Mouse (Mus musculus) kidney, embryonic 14.5 days (tissue): ENCODE data around the gene Ddx39. TPM values are rescaled to one million over a fixed set of nuclear protein-coding genes. Genes with fewer than 3 reads are reported as not detected.

ENCODE experiments used
- microRNA-seq: library from miRNA; unstranded; fragments of <30 nt; microRNA quantifications from one replicate; pipeline ENCODE4, GENCODE M21; 2016
- polyA plus RNA-seq: library from polyadenylated mRNA; unstranded; fragments of >200 nt; fragmentation: Nextera tagmentation; extraction: Ambion mirVana; gene quantifications from 2 replicates; pipeline ENCODE4 v1.2.1, GENCODE M21; 2014

The Ddx39 gene
- polyA plus RNA-seq, 1 experiment from 2014 or later: 194 TPM

Small RNAs within 50 kb of the gene (microRNA-seq; reads per million reads assigned to microRNA genes)
- not detected for gene Mir1668

Other genes with a start within 250 kb of the Ddx39 start
- gene Olfr370, start 179.4 kb upstream of the Ddx39 start, polyA plus RNA-seq: not detected in 2 replicates
- gene Ndufb7, start 148.5 kb upstream of the Ddx39 start, polyA plus RNA-seq: 348 and 423 TPM in 2 replicates
- 661 and 682 TPM in 2 replicates for gene Tecr, start 107.2 kb upstream of the Ddx39 start, polyA plus RNA-seq
- 42.5 and 48.9 TPM in 2 replicates for gene Dnajb1, start 107.0 kb upstream of the Ddx39 start, polyA plus RNA-seq
- gene Gipc1, start 62.5 kb upstream of the Ddx39 start, polyA plus RNA-seq: 168 and 210 TPM in 2 replicates
- 0.97 and 1.3 TPM in 2 replicates for gene Ptger1, start 48.5 kb upstream of the Ddx39 start, polyA plus RNA-seq
- gene Pkn1, start 16.0 kb upstream of the Ddx39 start, polyA plus RNA-seq: 23.8 and 36.1 TPM in 2 replicates
- 18.6 and 30.9 TPM in 2 replicates for gene Adgre5, start 26.1 kb downstream of the Ddx39 start, polyA plus RNA-seq
- gene Adgrl1, start 184.9 kb downstream of the Ddx39 start, polyA plus RNA-seq: 24.4 and 27.5 TPM in 2 replicates
- gene Gm10644, start 240.0 kb downstream of the Ddx39 start, polyA plus RNA-seq: 0.37 and 0.61 TPM in 2 replicates
- 68.2 and 71.4 TPM in 2 replicates for gene Asf1b, start 240.3 kb downstream of the Ddx39 start, polyA plus RNA-seq